Mouse (Mus musculus): ENCODE measurements around the gene Alyref.

- TF ChIP-seq GATA1 (IDR thresholded peaks at IDR 0.05; ENCODE audit: low read length), result no peak
- no peak for TF ChIP-seq TAL1 (IDR thresholded peaks at IDR 0.05; ENCODE audit: low read length)
Measured at GRCm38 (mm10) chr11:120608241-120609034, 10.3 kb upstream of the Alyref start, which contains the start of gene Npb.

All from erythroblast, embryonic 14.5 days (primary cell).